Mouse (Mus musculus) hindbrain, embryonic 10.5 days (tissue): ENCODE data around the gene Rgl3. TPM values are rescaled to one million over a fixed set of nuclear protein-coding genes. Genes with fewer than 3 reads are reported as not detected.

Experiments
- DNase-seq: peaks from one replicate; pipeline ENCODE4 v3.0.0-alpha.2; 2017; ENCODE audit warnings: low spot score
- H3K27ac ChIP-seq: fragments of 300-500 bp; sonication (generic); 2 replicates; pipeline ENCODE4 v1.5.1; 2016; ENCODE audit warnings: mild to moderate bottlenecking, moderate library complexity
- H3K27me3 ChIP-seq: fragments of 300-500 bp; sonication (generic); 2 replicates; pipeline ENCODE4 v1.6.1; 2016; ENCODE audit warnings: mild to moderate bottlenecking; ENCODE audit not compliant: poor library complexity, insufficient read depth, severe bottlenecking
- H3K36me3 ChIP-seq: fragments of 300-500 bp; sonication (generic); 2 replicates; pipeline ENCODE4 v1.6.1; 2016; ENCODE audit warnings: mild to moderate bottlenecking, moderate library complexity
- H3K4me1 ChIP-seq: fragments of 300-500 bp; sonication (generic); replicated peaks from 2 replicates; pipeline ENCODE4 v1.6.1; 2016; ENCODE audit warnings: mild to moderate bottlenecking
- H3K4me3 ChIP-seq: fragments of 300-500 bp; sonication (generic); 2 replicates; pipeline ENCODE4 v1.5.1; 2016; ENCODE audit warnings: mild to moderate bottlenecking, moderate library complexity
- H3K9me3 ChIP-seq: fragments of 300-500 bp; sonication (generic); 2 replicates; pipeline ENCODE4 v1.6.1; 2016; ENCODE audit warnings: mild to moderate bottlenecking, moderate library complexity
- WGBS: fragments of 180-500 bp; shearing (Covaris S2); methylation state at CpG from one replicate; pipeline ENCODE4 v1.1.7; 2016; 5-methylcytosine and 5-hydroxymethylcytosine counted together
- polyA plus RNA-seq: library from polyadenylated mRNA; unstranded; fragments of >200 nt; fragmentation: Nextera tagmentation; extraction: Ambion mirVana; gene quantifications from 2 replicates; pipeline ENCODE4 v1.2.1, GENCODE M21; 2016

Rgl3 gene
- polyA plus RNA-seq, 1 experiment from 2014 or later, result 3.7 TPM

DNA sequence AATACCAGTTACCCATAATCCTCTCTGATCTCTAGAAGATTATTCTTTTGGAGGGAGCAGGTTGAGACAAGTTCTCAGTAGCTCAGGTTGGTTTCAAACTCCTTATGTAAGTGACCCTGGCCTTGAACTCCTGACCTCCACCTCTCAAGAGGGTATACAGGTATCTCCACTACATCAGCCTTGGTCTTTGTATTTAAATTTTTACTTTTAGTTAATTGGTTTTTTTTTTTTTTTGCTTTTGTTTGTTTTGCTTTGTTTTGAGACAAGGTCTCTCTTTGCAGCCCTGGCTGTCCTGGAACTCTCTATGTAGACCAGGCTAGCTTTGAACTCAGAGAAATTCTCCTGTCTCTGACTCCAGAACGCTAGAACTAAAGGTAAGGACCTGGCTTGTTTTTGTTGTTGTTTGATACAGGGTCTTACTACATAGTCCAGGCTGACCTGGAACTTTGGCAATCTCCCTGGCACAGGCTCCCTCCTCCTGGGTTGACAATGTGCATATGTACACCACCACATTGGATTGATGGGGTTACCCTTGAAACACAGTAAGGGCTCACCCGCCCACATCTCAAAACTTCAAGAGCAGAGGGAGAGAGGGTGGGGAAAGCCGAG is 65.7 kb downstream of the Rgl3 start:
- WGBS, result 88% methylated on average over 3 of the region's 3 CpGs
- Histone ChIP-seq H3K4me3 (no peak overlapping the region), H3K4me1 (peaks cover 17% of the 10 kb centered on the region), H3K9me3 (no peaks in the 10 kb centered on the region), H3K27me3 (no peaks in the 10 kb centered on the region), H3K27ac (no peak overlapping the region), H3K36me3 (peaks cover 19% of the 10 kb centered on the region)
- DNase-seq, result no peak

GRCm38 (mm10) chr9:21923036-21923435 is 66.2 kb downstream of the Rgl3 start:
- no peaks in the 10 kb centered on the region for H3K27me3 ChIP-seq
- peaks cover 23% of the 10 kb centered on the region for H3K4me1 ChIP-seq
- H3K4me3 ChIP-seq, result no peak overlapping the region
- WGBS, result 89% methylated on average over 4 of the region's 4 CpGs
- H3K36me3 ChIP-seq, result peaks cover 19% of the 10 kb centered on the region
- no peaks in the 10 kb centered on the region for H3K9me3 ChIP-seq
- DNase-seq, result no peak
- H3K27ac ChIP-seq, result no peak overlapping the region

Other genes with a start within 250 kb of the Rgl3 start
- 132 and 165 TPM in 2 replicates for gene Spc24, start 229.1 kb downstream of the Rgl3 start, polyA plus RNA-seq
- gene Kank2, start 190.7 kb downstream of the Rgl3 start, polyA plus RNA-seq, result 10.0 and 11.0 TPM in 2 replicates
- 0.70 and 0.85 TPM in 2 replicates for gene Angptl8, start 153.9 kb downstream of the Rgl3 start, polyA plus RNA-seq
- 23.7 and 24.1 TPM in 2 replicates for gene Dock6, start 136.8 kb downstream of the Rgl3 start, polyA plus RNA-seq
- gene Rab3d, start 71.3 kb downstream of the Rgl3 start, polyA plus RNA-seq, result 8.9 and 10.9 TPM in 2 replicates
- gene Ccdc159, start 62.0 kb downstream of the Rgl3 start, polyA plus RNA-seq, result 4.2 and 5.1 TPM in 2 replicates
- gene Tmem205, start 61.9 kb downstream of the Rgl3 start, polyA plus RNA-seq, result 39.1 and 46.1 TPM in 2 replicates
- 15.6 and 30.6 TPM in 2 replicates for gene Plppr2, start 52.4 kb downstream of the Rgl3 start, polyA plus RNA-seq
- gene Swsap1, start 33.7 kb downstream of the Rgl3 start, polyA plus RNA-seq, result 7.1 and 9.3 TPM in 2 replicates
- 9.3 and 9.6 TPM in 2 replicates for gene Epor, start 25.9 kb downstream of the Rgl3 start, polyA plus RNA-seq
- 5.1 and 6.7 TPM in 2 replicates for gene Ccdc151, start 13.2 kb upstream of the Rgl3 start, polyA plus RNA-seq
- 115 and 120 TPM in 2 replicates for gene Prkcsh, start 13.4 kb upstream of the Rgl3 start, polyA plus RNA-seq
- 22.7 and 57.1 TPM in 2 replicates for gene Elavl3, start 62.6 kb upstream of the Rgl3 start, polyA plus RNA-seq
- gene Gm49318, start 81.8 kb upstream of the Rgl3 start, polyA plus RNA-seq, result not detected in 2 replicates
- gene Zfp653, start 81.9 kb upstream of the Rgl3 start, polyA plus RNA-seq, result 11.1 and 15.4 TPM in 2 replicates
- 42.6 and 45.5 TPM in 2 replicates for gene Ecsit, start 96.0 kb upstream of the Rgl3 start, polyA plus RNA-seq
- gene Cnn1, start 109.8 kb upstream of the Rgl3 start, polyA plus RNA-seq, result 2.4 TPM in 2 replicates
- 250 and 261 TPM in 2 replicates for gene Elof1, start 127.7 kb upstream of the Rgl3 start, polyA plus RNA-seq
- 20.9 and 23.7 TPM in 2 replicates for gene Acp5, start 146.3 kb upstream of the Rgl3 start, polyA plus RNA-seq
- gene Pigyl, start 167.4 kb upstream of the Rgl3 start, polyA plus RNA-seq, result 55.6 and 68.3 TPM in 2 replicates
- gene Zfp872, start 198.6 kb upstream of the Rgl3 start, polyA plus RNA-seq, result 0.11 TPM in 1 of 2 replicates, not detected in the other
- 9.0 and 10.5 TPM in 2 replicates for gene Zfp809, start 236.3 kb upstream of the Rgl3 start, polyA plus RNA-seq